Mouse (Mus musculus) small intestine, adult 2 months (tissue): ENCODE data around the gene Slc22a5. TPM values are rescaled to one million over a fixed set of nuclear protein-coding genes. Genes with fewer than 3 reads are reported as not detected.

Source experiments
- H3K27ac ChIP-seq: fragments of 200-500 bp; 2 replicates; pipeline ENCODE4 v1.5.1; 2012; ENCODE audit warnings: low read depth, low read length, control low read depth, inconsistent platforms; ENCODE audit not compliant: insufficient read depth
- H3K27me3 ChIP-seq: fragments of 200-500 bp; 2 replicates; pipeline ENCODE4 v1.6.1; 2012; ENCODE audit warnings: mild to moderate bottlenecking, moderate library complexity, low read length, inconsistent platforms; ENCODE audit not compliant: control insufficient read depth, insufficient read depth
- H3K36me3 ChIP-seq: fragments of 200-500 bp; 2 replicates; pipeline ENCODE4 v1.6.1; 2012; ENCODE audit warnings: mild to moderate bottlenecking, low read length, control low read depth, inconsistent platforms; ENCODE audit not compliant: control insufficient read depth, insufficient read depth
- H3K4me1 ChIP-seq: fragments of 200-500 bp; 2 replicates; pipeline ENCODE4 v1.6.1; 2012; ENCODE audit warnings: low read length, inconsistent platforms, mixed read lengths; ENCODE audit not compliant: control insufficient read depth, insufficient read depth, insufficient read length
- H3K4me3 ChIP-seq: fragments of 200-500 bp; 2 replicates; pipeline ENCODE4 v1.5.1; 2012; ENCODE audit warnings: low read depth, mild to moderate bottlenecking, control low read depth, inconsistent platforms, low read length, moderate library complexity
- CTCF ChIP-seq: fragments of 200-500 bp; IDR thresholded peaks from 2 replicates; pipeline ENCODE4 v1.5.1; 2012; ENCODE audit warnings: low read depth, mild to moderate bottlenecking, control low read depth, inconsistent platforms, low read length, moderate library complexity, mixed read lengths; ENCODE audit not compliant: insufficient replicate concordance, insufficient read length; ENCODE audit errors: extremely low read depth
- POLR2A ChIP-seq: fragments of 200-500 bp; IDR thresholded peaks from 2 replicates; pipeline ENCODE4 v1.6.1; 2012; ENCODE audit warnings: low read depth, mild to moderate bottlenecking, control low read depth, inconsistent platforms, low read length, moderate library complexity
- WGBS: fragments of 180-500 bp; shearing (Covaris S2); methylation state at CpG from one replicate; pipeline ENCODE4 v1.1.7; 2018; 5-methylcytosine and 5-hydroxymethylcytosine counted together
- polyA plus RNA-seq: library from polyadenylated mRNA; depleted of rRNA; stranded (reverse); fragments of >200 nt; gene quantifications from 2 replicates; pipeline ENCODE4 v1.2.3, GENCODE M21; 2012; rRNA removed

Gene Slc22a5
- polyA plus RNA-seq, 1 experiment = 44.2 TPM

GRCm38 (mm10) chr11:53819511-53819910, 71.9 kb downstream of the Slc22a5 start:
- H3K4me1 ChIP-seq = peaks cover 27% of the 10 kb centered on the region
- no peak for TF ChIP-seq CTCF
- no peak for TF ChIP-seq POLR2A

GRCm38 (mm10) chr11:53818794-53819193, 72.7 kb downstream of the Slc22a5 start:
- H3K4me1 ChIP-seq = peaks cover 27% of the 10 kb centered on the region
- H3K36me3 ChIP-seq = no peaks in the 10 kb centered on the region
- no peak overlapping the region for H3K27ac ChIP-seq
- no peak overlapping the region for H3K4me3 ChIP-seq
- whole genome bisulfite sequencing = 59% methylated on average over 6 of the region's 6 CpGs
- H3K27me3 ChIP-seq = no peaks in the 10 kb centered on the region
- no peak for TF ChIP-seq CTCF
- TF ChIP-seq POLR2A = no peak

More at GRCm38 (mm10) chr11:53819511-53819910, 71.9 kb downstream of the Slc22a5 start:
- Histone ChIP-seq H3K27me3 (no peaks in the 10 kb centered on the region), H3K36me3 (no peaks in the 10 kb centered on the region), H3K4me3 (no peak overlapping the region), H3K27ac (no peak overlapping the region)
- 98% methylated on average over 6 of the region's 6 CpGs for WGBS

- H3K4me1 ChIP-seq = peaks cover 17% of the 10 kb centered on the region
- TF ChIP-seq CTCF (no peak), POLR2A (no peak)
- H3K27me3 ChIP-seq = no peaks in the 10 kb centered on the region
- WGBS = 94% methylated on average over 5 of the region's 5 CpGs
- no peaks in the 10 kb centered on the region for H3K36me3 ChIP-seq
- H3K27ac ChIP-seq = no peak overlapping the region
- no peak overlapping the region for H3K4me3 ChIP-seq
Measured at GRCm38 (mm10) chr11:53816841-53817375, 74.6 kb downstream of the Slc22a5 start.

GRCm38 (mm10) chr11:53814810-53815209, 76.7 kb downstream of the Slc22a5 start:
- TF ChIP-seq CTCF (no peak), POLR2A (no peak)
- no peaks in the 10 kb centered on the region for H3K36me3 ChIP-seq
- no peak overlapping the region for H3K4me3 ChIP-seq
- H3K27me3 ChIP-seq = no peaks in the 10 kb centered on the region
- WGBS = 51% methylated on average over 3 of the region's 3 CpGs
- H3K4me1 ChIP-seq = no peaks in the 10 kb centered on the region; the same call in 1 of the 2 replicates
- H3K27ac ChIP-seq = no peak overlapping the region

Other genes starting within 250 kb of the Slc22a5 start
- 0.98 and 2.7 TPM in 2 replicates for gene Rad50, start 184.3 kb downstream of the Slc22a5 start, polyA plus RNA-seq
- gene Il5, start 170.9 kb downstream of the Slc22a5 start, polyA plus RNA-seq = not detected in 2 replicates
- gene Irf1, start 121.6 kb downstream of the Slc22a5 start, polyA plus RNA-seq = 93.3 and 233 TPM in 2 replicates
- 0.25 and 1.6 TPM in 2 replicates for gene Gm17334, start 118.5 kb downstream of the Slc22a5 start, polyA plus RNA-seq
- 5.8 and 12.4 TPM in 2 replicates for gene Gm12216, start 32.4 kb downstream of the Slc22a5 start, polyA plus RNA-seq
- gene Slc22a21, start 88.7 kb upstream of the Slc22a5 start, polyA plus RNA-seq = 3.6 and 7.6 TPM in 2 replicates
- gene Slc22a4, start 136.4 kb upstream of the Slc22a5 start, polyA plus RNA-seq = 6.3 and 18.9 TPM in 2 replicates
- 15.6 and 16.6 TPM in 2 replicates for gene Pdlim4, start 177.4 kb upstream of the Slc22a5 start, polyA plus RNA-seq
- 1.5 and 1.8 TPM in 2 replicates for gene P4ha2, start 208.4 kb upstream of the Slc22a5 start, polyA plus RNA-seq